Mouse (Mus musculus): ENCODE data around the gene Lgr5. TPM values are rescaled to one million over a fixed set of nuclear protein-coding genes. Genes with fewer than 3 reads are reported as not detected.

Gene Lgr5
- 0.25 and 0.32 TPM in 2 replicates for polyA plus RNA-seq (2015; fragmentation: Nextera tagmentation; extraction: Ambion mirVana)

DNA sequence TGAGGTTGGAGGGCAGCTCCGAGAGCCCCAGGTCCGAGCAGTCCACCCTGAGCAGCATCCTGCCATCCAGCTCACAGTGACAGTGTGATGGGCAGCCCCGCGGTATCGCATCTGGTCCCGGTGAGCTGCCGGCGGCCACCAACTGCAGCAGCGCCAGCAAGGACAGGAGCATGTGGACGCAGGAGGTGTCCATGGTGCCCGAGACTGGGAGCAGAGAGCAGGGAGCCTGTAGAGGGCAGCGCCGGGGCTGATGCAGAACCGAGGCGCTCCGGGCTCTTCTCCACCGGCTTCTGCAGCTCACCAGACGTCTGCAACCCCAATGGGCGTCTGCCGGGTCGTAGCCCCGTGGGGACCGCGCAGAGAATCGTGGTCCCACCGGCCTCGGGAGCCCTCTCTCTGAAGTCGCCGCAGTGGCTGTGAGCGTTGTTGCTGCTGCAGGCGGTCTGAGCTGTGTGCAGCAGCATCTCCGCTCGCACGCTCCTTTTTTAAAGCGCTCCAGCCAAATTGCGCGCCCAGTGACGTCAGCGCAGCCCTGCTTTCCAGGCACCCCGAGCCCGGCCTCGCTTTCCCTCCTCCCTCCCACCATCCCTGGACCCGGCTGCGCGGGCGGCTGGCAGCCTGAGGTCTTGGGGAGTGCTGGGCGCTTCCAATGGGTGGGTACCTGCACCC is at the start of gene Lgr5:
Gene Lgr5, minus strand, starts transcription at position 480 of the 669 bp plus-strand sequence.
- WGBS: under 1% methylated on average over 47 of the region's 47 CpGs
- H3K27me3 ChIP-seq (replicated peaks): peaks cover 69% of the 10 kb centered on the region
- no peak within 1 kb of the TSS for H3K27ac ChIP-seq (replicated peaks)
- H3K9me3 ChIP-seq: no peaks in the 10 kb centered on the region
- H3K4me2 ChIP-seq: peak within 1 kb of the TSS; percentile 98
- peak within 1 kb of the TSS; percentile 11 for H3K9ac ChIP-seq
- H3K4me3 ChIP-seq: peak within 1 kb of the TSS; percentile 61
- no peaks in the 10 kb centered on the region for H3K36me3 ChIP-seq
- peaks cover 31% of the 10 kb centered on the region for H3K4me1 ChIP-seq
- peak; percentile 58 for ATAC-seq (ENCODE audit: extremely low read depth, insufficient number of reproducible peaks, low FRiP score, low TSS enrichment)

DNA sequence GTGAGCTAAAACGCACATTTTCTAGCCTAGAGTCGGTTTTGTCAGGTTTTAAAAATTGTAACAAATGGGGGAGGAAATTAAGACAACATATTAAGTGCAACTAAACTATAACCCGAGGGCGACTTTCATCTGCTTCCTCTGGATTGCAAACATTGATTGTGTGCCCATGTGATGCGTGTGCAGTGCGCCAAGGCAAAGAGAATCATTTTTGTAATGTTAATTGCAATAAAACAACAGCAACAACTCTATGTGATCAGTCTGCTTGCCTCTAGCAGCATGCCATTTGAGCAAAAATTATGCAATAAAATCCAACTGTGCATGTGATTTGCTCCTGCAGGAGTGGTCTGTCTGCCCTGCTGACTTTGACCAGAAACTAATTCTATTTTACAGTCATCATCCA is 39.1 kb upstream of the Lgr5 start:
- Histone ChIP-seq H3K27ac (replicated peaks) (no peak overlapping the region), H3K9me3 (no peaks in the 10 kb centered on the region), H3K4me1 (peaks cover 3% of the 10 kb centered on the region; the same call in 1 of the 2 replicates), H3K4me3 (no peak overlapping the region), H3K36me3 (no peaks in the 10 kb centered on the region), H3K4me2 (no peak overlapping the region), H3K27me3 (replicated peaks) (no peaks in the 10 kb centered on the region), H3K9ac (no peak overlapping the region)
- 79% methylated on average over 6 of the region's 6 CpGs for WGBS
- no peak for ATAC-seq (ENCODE audit: extremely low read depth, insufficient number of reproducible peaks, low FRiP score, low TSS enrichment)

DNA sequence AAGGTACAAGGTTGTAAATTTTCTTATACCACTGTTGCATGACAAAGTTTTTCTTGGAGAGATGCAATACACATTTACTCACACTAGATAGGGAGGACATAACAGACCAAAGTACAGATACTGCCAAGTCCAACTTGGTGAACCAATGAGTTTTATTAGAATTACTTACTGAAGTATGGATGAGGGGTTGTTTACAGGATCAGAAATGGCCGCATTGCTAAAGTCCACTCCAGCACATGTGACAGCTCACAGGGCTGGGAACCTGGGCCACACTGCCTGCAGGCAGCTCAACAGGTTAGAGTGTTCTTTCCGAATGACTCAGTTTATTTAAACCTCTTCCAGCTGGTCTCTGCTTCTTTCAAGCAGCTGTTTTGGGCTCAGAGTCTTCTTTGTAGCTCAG is 37.4 kb upstream of the Lgr5 start:
- peaks cover 3% of the 10 kb centered on the region; the same call in 1 of the 2 replicates for H3K4me1 ChIP-seq
- no peaks in the 10 kb centered on the region for H3K36me3 ChIP-seq
- no peaks in the 10 kb centered on the region for H3K9me3 ChIP-seq
- H3K4me2 ChIP-seq: no peak overlapping the region
- H3K4me3 ChIP-seq: no peak overlapping the region
- H3K27me3 ChIP-seq (replicated peaks): no peaks in the 10 kb centered on the region
- H3K27ac ChIP-seq (replicated peaks): no peak overlapping the region
- ATAC-seq (ENCODE audit: extremely low read depth, insufficient number of reproducible peaks, low FRiP score, low TSS enrichment): no peak
- WGBS: 80% methylated on average over 2 of the region's 2 CpGs
- H3K9ac ChIP-seq: no peak overlapping the region

DNA sequence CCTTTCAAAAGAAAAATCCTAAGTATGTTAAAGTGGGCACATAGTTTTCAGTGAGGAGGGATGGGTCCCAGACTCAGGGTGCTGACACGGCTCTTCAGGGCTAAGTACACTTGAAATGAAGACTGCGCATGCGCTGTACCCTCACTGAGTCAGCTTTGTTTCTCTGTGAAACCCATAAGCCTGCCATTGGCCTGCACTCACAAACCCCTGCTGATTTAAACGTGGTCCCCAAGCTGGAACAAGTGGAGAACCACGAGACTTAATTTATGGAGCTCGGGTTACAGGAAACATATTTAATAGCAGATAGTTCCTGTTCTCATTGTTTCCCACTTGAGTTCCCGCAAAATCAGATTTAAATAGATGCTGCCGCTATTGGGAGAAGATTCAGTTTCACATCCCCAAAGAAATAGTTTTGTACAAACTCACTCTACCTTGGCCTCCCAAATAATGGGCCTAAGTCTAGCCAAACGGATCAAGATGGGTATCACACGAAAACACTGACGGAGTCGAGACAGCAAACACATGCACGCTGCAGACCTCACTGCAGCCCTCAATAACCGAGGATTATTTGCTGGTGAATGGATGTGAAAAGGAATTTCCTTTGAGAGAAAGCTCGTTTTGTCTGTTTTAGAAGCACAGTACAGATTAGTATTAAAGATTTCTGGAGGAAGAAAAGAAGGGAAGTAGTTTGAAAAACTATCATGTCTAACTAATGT is 36.5 kb upstream of the Lgr5 start:
- H3K4me2 ChIP-seq: peak overlapping the region; percentile 37
- no peak for ATAC-seq (ENCODE audit: extremely low read depth, insufficient number of reproducible peaks, low FRiP score, low TSS enrichment)
- 60% methylated on average over 15 of the region's 15 CpGs for WGBS

DNA sequence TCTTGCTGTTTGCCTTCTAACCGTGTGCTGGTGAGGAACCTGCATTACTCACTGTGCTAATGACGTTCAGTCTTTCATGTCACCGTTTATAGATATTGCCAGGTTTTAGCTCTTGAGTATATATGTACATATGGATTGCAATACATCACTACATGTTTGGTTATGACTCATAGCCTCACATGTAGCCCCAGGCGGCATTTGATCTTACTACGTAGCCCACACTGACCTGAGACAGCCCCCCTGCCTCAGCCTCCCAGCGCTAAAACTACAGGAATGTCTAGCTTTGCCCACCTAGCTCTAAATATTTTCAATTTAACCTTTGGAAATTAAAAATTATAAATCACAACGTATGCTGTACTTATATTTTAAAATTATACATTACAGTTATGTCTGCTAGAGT is 35.9 kb upstream of the Lgr5 start:
- no peak overlapping the region for H3K27ac ChIP-seq (replicated peaks)
- H3K9ac ChIP-seq: no peak overlapping the region
- H3K27me3 ChIP-seq (replicated peaks): 0 out of 2 replicates have a peak, but pooled peaks cover 4% of the 10 kb centered on the region
- H3K4me2 ChIP-seq: peak overlapping the region; percentile 37
- no peaks in the 10 kb centered on the region for H3K9me3 ChIP-seq
- ATAC-seq (ENCODE audit: extremely low read depth, insufficient number of reproducible peaks, low FRiP score, low TSS enrichment): no peak
- H3K36me3 ChIP-seq: no peaks in the 10 kb centered on the region
- H3K4me1 ChIP-seq: peaks cover 3% of the 10 kb centered on the region; the same call in 1 of the 2 replicates
- no peak overlapping the region for H3K4me3 ChIP-seq
- WGBS: 73% methylated on average over 7 of the region's 7 CpGs

More for the DNA sequence above, 36.5 kb upstream of the Lgr5 start:
- Histone ChIP-seq H3K36me3 (no peaks in the 10 kb centered on the region), H3K4me1 (peaks cover 3% of the 10 kb centered on the region; the same call in 1 of the 2 replicates), H3K27ac (replicated peaks) (no peak overlapping the region), H3K9me3 (no peaks in the 10 kb centered on the region), H3K4me3 (no peak overlapping the region), H3K27me3 (replicated peaks) (0 out of 2 replicates have a peak, but pooled peaks cover 3% of the 10 kb centered on the region), H3K9ac (no peak overlapping the region)

DNA sequence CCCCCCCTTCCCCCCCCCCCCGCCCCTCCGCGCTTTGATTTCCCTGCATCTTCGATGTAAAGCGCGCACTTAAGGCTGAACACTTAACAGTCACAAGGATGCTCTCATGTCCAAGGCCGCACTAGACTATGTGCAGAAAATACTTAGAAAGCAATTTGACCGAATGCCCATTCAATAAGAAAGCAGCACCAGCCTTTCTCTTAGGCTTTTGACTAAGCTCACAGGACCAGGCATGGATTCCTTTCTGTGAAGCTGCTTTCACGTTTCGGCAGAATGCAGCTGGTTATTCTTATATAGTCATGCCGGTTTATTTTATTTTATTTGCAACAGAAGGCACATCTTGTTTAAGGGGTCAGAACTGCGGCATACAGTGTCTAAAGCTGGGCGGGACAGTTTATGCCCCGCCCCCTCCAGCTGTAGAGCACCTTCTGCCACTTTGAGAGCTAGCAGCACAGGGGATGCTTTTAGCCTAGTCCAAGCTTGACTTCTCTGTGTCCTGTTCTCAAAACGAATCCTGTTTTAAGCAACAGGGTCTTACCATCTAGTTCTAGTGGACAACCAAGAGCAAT is 30.8 kb upstream of the Lgr5 start:
- H3K4me1 ChIP-seq: peaks cover 5% of the 10 kb centered on the region; the same call in 1 of the 2 replicates

DNA sequence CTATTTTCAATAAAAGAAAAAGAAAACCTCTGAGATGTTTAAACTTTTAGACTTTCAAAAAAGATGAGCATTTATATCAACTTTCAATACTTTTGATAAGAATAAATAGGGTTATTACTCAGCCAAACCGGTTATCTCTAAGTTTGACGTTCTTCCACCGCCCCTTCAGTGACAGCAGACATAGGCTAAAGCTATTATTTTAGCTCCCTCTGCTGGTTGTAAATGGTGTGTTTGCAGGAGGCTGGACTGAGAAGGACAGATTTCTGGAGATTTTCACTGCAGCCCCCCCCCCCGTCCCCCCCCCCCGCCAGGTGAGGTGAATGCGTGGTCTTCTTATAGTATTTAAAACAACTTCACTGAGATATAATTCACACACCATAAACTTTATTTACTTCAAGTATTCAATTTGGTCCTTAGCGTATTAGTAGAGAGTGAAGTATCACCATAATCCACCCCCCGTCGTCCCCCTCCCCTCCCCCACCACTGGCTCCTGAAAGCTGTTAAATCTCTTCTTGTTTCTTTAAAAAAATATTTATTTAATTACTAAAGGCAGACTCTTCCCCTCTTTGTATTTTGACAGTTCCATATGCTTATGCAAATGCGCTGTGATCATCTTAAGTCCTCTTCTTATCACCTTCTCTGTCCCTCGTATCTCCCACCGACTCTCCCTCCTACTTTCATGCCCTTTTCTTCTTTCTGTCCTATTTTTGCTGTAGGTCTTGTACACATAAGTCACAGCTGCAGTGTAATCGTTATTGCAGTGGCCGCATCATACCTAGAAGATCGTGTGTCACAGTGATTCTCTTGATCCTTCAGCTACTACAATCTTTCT is 30.1 kb upstream of the Lgr5 start:
- no peak for ATAC-seq (ENCODE audit: extremely low read depth, insufficient number of reproducible peaks, low FRiP score, low TSS enrichment)
- Histone ChIP-seq H3K4me1 (peaks cover 5% of the 10 kb centered on the region; the same call in 1 of the 2 replicates), H3K9me3 (no peaks in the 10 kb centered on the region), H3K9ac (0 out of 2 replicates have a peak overlapping the region, but pooled peaks have one; percentile 24), H3K27me3 (replicated peaks) (0 out of 2 replicates have a peak, but pooled peaks cover 4% of the 10 kb centered on the region), H3K4me3 (peak overlapping the region; percentile 33), H3K27ac (replicated peaks) (no peak overlapping the region), H3K4me2 (peak overlapping the region; percentile 66), H3K36me3 (no peaks in the 10 kb centered on the region)
- WGBS: 12% methylated on average over 13 of the region's 15 CpGs

More for the DNA sequence above, 30.8 kb upstream of the Lgr5 start:
- 17% methylated on average over 15 of the region's 15 CpGs for WGBS
- Histone ChIP-seq H3K4me2 (peak overlapping the region; percentile 66), H3K27ac (replicated peaks) (no peak overlapping the region), H3K9ac (0 out of 2 replicates have a peak overlapping the region, but pooled peaks have one; percentile 24), H3K36me3 (no peaks in the 10 kb centered on the region), H3K27me3 (replicated peaks) (0 out of 2 replicates have a peak, but pooled peaks cover 4% of the 10 kb centered on the region), H3K9me3 (no peaks in the 10 kb centered on the region), H3K4me3 (peak overlapping the region; percentile 33)
- no peak for ATAC-seq (ENCODE audit: extremely low read depth, insufficient number of reproducible peaks, low FRiP score, low TSS enrichment)

DNA sequence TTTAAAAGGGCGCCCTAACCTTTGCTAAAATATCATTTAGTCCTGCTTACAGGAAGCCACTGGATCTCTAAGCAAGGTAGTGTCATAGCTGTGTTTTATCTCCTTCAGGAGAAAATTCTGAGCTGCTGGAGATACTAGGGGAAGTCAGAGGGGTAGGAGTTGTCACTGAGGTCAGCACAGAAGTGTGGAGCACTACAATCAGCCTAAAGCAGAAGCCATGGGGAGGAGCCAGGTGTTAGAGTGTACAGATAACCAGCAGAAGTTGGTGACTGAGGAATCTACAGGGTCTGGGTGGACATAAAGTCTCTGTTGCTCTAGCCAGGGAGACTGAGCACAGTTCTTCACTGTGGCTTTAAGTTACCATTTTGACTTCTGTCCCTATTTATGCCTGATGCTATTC is 8.2 kb upstream of the Lgr5 start:
- WGBS: 79% methylated on average over 1 of the region's 1 CpGs

DNA sequence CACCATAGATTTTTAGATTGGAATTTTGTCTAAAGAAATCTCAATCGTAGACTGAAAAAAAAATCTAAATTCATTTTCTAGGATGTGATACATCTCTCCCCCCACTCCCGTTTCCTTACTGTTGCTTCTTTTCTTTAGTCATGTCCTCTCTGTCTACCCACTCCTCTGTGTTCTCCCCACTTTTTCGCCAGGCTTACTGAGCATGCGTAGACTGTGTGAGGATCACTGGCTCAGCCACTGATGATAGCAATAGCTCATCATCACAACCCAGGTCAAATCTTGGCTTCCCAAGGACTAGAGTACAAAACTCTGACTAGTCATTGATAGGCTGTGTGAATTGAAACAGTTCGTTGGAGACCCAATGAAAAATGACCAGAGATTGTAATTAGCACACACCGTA is 6.1 kb upstream of the Lgr5 start:
- Histone ChIP-seq H3K4me2 (no peak overlapping the region), H3K4me1 (no peaks in the 10 kb centered on the region), H3K4me3 (no peak overlapping the region), H3K27me3 (replicated peaks) (peaks cover 17% of the 10 kb centered on the region), H3K36me3 (no peaks in the 10 kb centered on the region), H3K9ac (no peak overlapping the region), H3K27ac (replicated peaks) (no peak overlapping the region), H3K9me3 (no peaks in the 10 kb centered on the region)
- no peak for ATAC-seq (ENCODE audit: extremely low read depth, insufficient number of reproducible peaks, low FRiP score, low TSS enrichment)
- 79% methylated on average over 6 of the region's 6 CpGs for WGBS

More for the DNA sequence above, 8.2 kb upstream of the Lgr5 start:
- Histone ChIP-seq H3K9ac (no peak overlapping the region), H3K9me3 (no peaks in the 10 kb centered on the region), H3K4me2 (no peak overlapping the region), H3K27ac (replicated peaks) (no peak overlapping the region), H3K4me3 (no peak overlapping the region), H3K36me3 (no peaks in the 10 kb centered on the region), H3K27me3 (replicated peaks) (no peaks in the 10 kb centered on the region), H3K4me1 (no peaks in the 10 kb centered on the region)
- no peak for ATAC-seq (ENCODE audit: extremely low read depth, insufficient number of reproducible peaks, low FRiP score, low TSS enrichment)

DNA sequence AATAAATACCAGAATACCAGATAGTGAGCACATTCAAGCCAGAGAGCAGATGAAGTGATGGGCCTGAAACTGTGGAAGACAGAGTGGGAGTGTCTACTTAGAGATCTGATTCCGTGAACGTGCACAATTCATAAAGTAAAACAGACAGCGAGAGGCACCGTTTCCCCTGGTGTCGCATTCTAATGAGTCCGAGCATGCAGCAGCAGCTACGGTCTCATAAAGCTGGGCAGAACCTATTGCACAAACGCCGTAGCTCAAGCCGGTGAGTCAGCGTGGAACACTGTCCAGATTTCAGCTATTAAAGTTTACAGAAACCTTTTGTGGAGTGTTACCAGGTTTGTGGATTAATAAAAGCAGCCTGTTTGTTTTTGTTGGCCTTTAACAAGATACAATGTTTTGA is 5.6 kb upstream of the Lgr5 start:
- no peak overlapping the region for H3K9ac ChIP-seq
- 72% methylated on average over 11 of the region's 11 CpGs for WGBS
- H3K4me2 ChIP-seq: no peak overlapping the region
- peaks cover 21% of the 10 kb centered on the region for H3K27me3 ChIP-seq (replicated peaks)
- ATAC-seq (ENCODE audit: extremely low read depth, insufficient number of reproducible peaks, low FRiP score, low TSS enrichment): no peak
- H3K27ac ChIP-seq (replicated peaks): no peak overlapping the region
- no peaks in the 10 kb centered on the region for H3K4me1 ChIP-seq
- no peaks in the 10 kb centered on the region for H3K9me3 ChIP-seq
- H3K36me3 ChIP-seq: no peaks in the 10 kb centered on the region
- H3K4me3 ChIP-seq: no peak overlapping the region

Data from heart, embryonic 13.5 days (tissue).